Mouse (Mus musculus): ENCODE measurements around the gene Acod1.

DNA sequence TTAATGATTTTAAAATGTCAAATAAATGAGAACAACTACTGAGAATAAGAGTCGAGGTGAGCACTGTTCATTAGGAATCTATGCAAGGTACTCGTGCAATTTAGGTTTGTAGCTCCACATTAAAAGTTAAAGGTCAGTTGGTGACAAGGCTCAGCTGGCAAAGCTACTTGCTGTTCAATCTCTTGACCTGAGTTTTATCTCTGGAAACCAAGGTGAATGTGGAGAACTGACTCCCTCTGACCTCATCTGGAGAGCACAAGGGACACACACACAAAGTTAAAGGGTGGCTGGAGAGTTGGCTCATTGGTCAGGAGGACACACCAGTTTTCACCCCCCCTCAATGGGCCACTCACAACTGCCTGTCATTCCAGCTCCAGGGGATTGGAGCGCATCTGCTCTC, 54.4 kb downstream of the Acod1 start:
- TF ChIP-seq CTCF (IDR thresholded peaks at IDR 0.05; ENCODE audit: low read depth, low read length), result no peak
- no peak for TF ChIP-seq POLR2A (IDR thresholded peaks at IDR 0.05; ENCODE audit: extremely low read depth, insufficient read depth, low read length)

Measured in liver, adult 2 months (tissue).